Mouse (Mus musculus): ENCODE measurements at regions not wholly inside any gene's neighbourhood (a gene's known extent, or its start where the extent isn't known, plus 50 kb on each side); places are given as distances from the start of the nearest gene placed in this dataset.

- TF ChIP-seq CTCF (conservative IDR thresholded peaks at IDR 0.05; ENCODE audit: low read length) = no peak
- TF ChIP-seq POU5F1 (IDR thresholded peaks at IDR 0.05; ENCODE audit: borderline replicate concordance, low read length) = no peak
- no peak for TF ChIP-seq NANOG (IDR thresholded peaks at IDR 0.05; ENCODE audit: borderline replicate concordance, low read length)
Measured at GRCm38 (mm10) chr2:3940786-3941185, 76.7 kb upstream of the Frmd4a start.
